Mouse (Mus musculus) lung, postnatal 0 days (tissue): ENCODE data around the gene Ksr2.

ENCODE experiments used
- CTCF ChIP-seq: IDR thresholded peaks from 2 replicates; pipeline ENCODE4 v1.5.1; 2016; ENCODE audit warnings: antibody characterized with exemption, mild to moderate bottlenecking
- EP300 ChIP-seq: IDR thresholded peaks from 2 replicates; pipeline ENCODE4 v1.6.1; 2016; ENCODE audit warnings: antibody characterized with exemption, mild to moderate bottlenecking, control low read depth

- TF ChIP-seq CTCF (no peak), EP300 (no peak)
Measured at GRCm38 (mm10) chr5:117667314-117667713, 253.5 kb downstream of the Ksr2 start.
